Mouse (Mus musculus) liver, embryonic 16.5 days (tissue): ENCODE data around the gene Asic5. TPM values are rescaled to one million over a fixed set of nuclear protein-coding genes. Genes with fewer than 3 reads are reported as not detected.

ENCODE experiments used
- ATAC-seq: fragments of 200-750 bp; cut with Nextera tagmentation; 2 replicates; pipeline ENCODE4 v1.8.0; 2017; ENCODE audit warnings: low read depth, mild to moderate bottlenecking, moderate number of reproducible peaks, moderate library complexity
- H3K27ac ChIP-seq: fragments of 300-500 bp; sonication (generic); 2 replicates; pipeline ENCODE4 v1.5.1; 2014; ENCODE audit warnings: mild to moderate bottlenecking, low read length
- H3K27me3 ChIP-seq: fragments of 300-500 bp; sonication (generic); 2 replicates; pipeline ENCODE4 v1.6.1; 2014; ENCODE audit warnings: low read depth, low read length, mixed read lengths; ENCODE audit not compliant: control insufficient read depth, insufficient read depth
- H3K36me3 ChIP-seq: fragments of 300-500 bp; sonication (generic); 2 replicates; pipeline ENCODE4 v1.6.1; 2014; ENCODE audit warnings: mild to moderate bottlenecking; ENCODE audit not compliant: control insufficient read depth, insufficient read depth
- H3K4me1 ChIP-seq: fragments of 300-500 bp; sonication (generic); 2 replicates; pipeline ENCODE4 v1.6.1; 2014; ENCODE audit warnings: low read depth, low read length, mixed read lengths; ENCODE audit not compliant: control insufficient read depth
- H3K4me2 ChIP-seq: fragments of 300-500 bp; sonication (generic); 2 replicates; pipeline ENCODE4 v1.6.1; 2014; ENCODE audit warnings: low read depth, low read length, mixed read lengths
- H3K4me3 ChIP-seq: fragments of 300-500 bp; sonication (generic); 2 replicates; pipeline ENCODE4 v1.5.1; 2014; ENCODE audit warnings: low read depth, mild to moderate bottlenecking, low read length
- H3K9ac ChIP-seq: fragments of 300-500 bp; sonication (generic); 2 replicates; pipeline ENCODE4 v1.6.1; 2014; ENCODE audit warnings: low read depth, low read length
- H3K9me3 ChIP-seq: fragments of 300-500 bp; sonication (generic); replicated peaks from 2 replicates; pipeline ENCODE4 v1.6.1; 2016; ENCODE audit warnings: low read length; ENCODE audit not compliant: control insufficient read depth
- WGBS: fragments of 180-500 bp; shearing (Covaris S2); extraction: QIAGEN DNeasy Blood & Tissue Kit; methylation state at CpG from one replicate; pipeline ENCODE4 v1.1.7; 2014; ENCODE audit not compliant: insufficient replicate concordance; 5-methylcytosine and 5-hydroxymethylcytosine counted together
- polyA plus RNA-seq: library from polyadenylated mRNA; unstranded; fragments of >200 nt; fragmentation: Nextera tagmentation; extraction: Ambion mirVana; gene quantifications from 2 replicates; pipeline ENCODE4 v1.2.1, GENCODE M21; 2015

Asic5 gene
- polyA plus RNA-seq, 1 experiment from 2014 or later = 0.32 TPM

DNA sequence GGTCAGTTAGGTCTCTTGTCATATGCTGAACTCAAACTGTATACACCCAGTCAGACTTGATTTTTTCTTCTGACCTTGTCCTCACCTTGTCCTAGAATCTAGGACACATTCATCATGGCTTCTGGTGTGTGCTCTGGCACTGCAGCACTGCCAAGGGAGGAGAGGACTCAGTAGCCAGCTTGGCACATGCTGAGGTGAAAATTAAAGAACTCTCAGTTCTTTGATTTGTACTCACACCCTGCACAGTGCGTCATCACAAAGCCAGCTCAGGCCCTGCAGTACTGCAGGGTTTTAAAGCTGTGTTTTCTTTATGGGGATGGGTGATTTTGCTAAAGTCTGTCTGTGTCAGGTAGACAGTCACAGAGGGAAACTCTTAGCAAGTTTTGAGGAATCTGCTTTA lies 45.2 kb downstream of the Asic5 start:
- WGBS = 67% methylated on average over 1 of the region's 1 CpGs

GRCm38 (mm10) chr3:82029229-82029628 lies 47.1 kb downstream of the Asic5 start:
- no peak for ATAC-seq
- no peaks in the 10 kb centered on the region for H3K4me1 ChIP-seq
- WGBS = 2% methylated on average over 3 of the region's 3 CpGs
- no peak overlapping the region for H3K4me3 ChIP-seq
- H3K4me2 ChIP-seq = no peak overlapping the region
- no peak overlapping the region for H3K9ac ChIP-seq
- H3K27me3 ChIP-seq = no peaks in the 10 kb centered on the region
- H3K27ac ChIP-seq = no peak overlapping the region
- no peaks in the 10 kb centered on the region for H3K36me3 ChIP-seq
- no peaks in the 10 kb centered on the region for H3K9me3 ChIP-seq

More for the DNA sequence above, 45.2 kb downstream of the Asic5 start:
- Histone ChIP-seq H3K9me3 (no peaks in the 10 kb centered on the region), H3K4me1 (no peaks in the 10 kb centered on the region), H3K27ac (no peak overlapping the region), H3K36me3 (no peaks in the 10 kb centered on the region), H3K4me2 (no peak overlapping the region), H3K9ac (no peak overlapping the region), H3K27me3 (no peaks in the 10 kb centered on the region), H3K4me3 (no peak overlapping the region)
- no peak for ATAC-seq

- Histone ChIP-seq H3K9me3 (no peaks in the 10 kb centered on the region), H3K36me3 (no peaks in the 10 kb centered on the region), H3K4me3 (no peak overlapping the region), H3K4me2 (no peak overlapping the region), H3K27ac (no peak overlapping the region), H3K9ac (no peak overlapping the region), H3K4me1 (no peaks in the 10 kb centered on the region), H3K27me3 (no peaks in the 10 kb centered on the region)
- no peak for ATAC-seq
- WGBS = 35% methylated on average over 1 of the region's 1 CpGs
Observed at GRCm38 (mm10) chr3:82030008-82030748, 48.1 kb downstream of the Asic5 start.

DNA sequence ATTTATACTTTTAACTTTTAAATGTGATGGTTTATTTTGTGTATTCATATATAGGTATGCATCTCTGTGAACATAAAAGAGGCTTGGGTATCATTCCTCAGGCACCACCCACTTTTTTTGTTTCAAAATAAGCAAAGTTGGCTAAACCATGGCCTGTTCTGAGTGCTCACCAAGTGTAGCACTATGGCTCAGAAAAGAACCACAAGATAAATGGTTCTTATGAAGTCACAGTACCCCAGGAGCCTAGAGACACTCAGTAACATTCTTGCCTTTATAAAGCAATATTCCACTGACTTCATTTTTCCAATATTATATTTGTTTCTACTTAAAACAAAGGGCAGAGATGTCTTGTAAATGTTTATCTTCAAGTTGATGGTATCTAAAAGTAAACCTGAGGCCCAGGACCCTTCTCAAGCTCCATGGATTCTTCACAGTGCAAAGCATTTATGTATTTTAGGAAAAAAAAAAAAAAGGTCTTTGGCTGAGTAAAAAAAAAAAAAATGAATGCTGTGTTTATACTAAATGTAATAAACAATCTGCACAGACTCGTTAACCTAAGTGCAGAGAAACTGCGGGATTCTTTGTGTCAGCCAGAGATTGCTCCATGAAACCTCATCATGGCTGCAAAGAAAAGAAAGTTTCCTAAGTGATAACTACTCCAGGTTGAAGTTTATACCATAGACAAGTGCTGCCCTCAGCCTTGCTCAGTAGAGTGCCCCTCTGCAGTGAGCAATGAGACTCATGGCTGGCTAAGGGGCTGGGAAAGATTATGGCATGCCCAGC lies 54.4 kb downstream of the Asic5 start:
- no peak overlapping the region for H3K4me2 ChIP-seq
- no peaks in the 10 kb centered on the region for H3K9me3 ChIP-seq
- ATAC-seq = no peak
- H3K27ac ChIP-seq = no peak overlapping the region
- H3K9ac ChIP-seq = no peak overlapping the region
- no peaks in the 10 kb centered on the region for H3K36me3 ChIP-seq
- no peaks in the 10 kb centered on the region for H3K4me1 ChIP-seq
- no peak overlapping the region for H3K4me3 ChIP-seq
- no peaks in the 10 kb centered on the region for H3K27me3 ChIP-seq
- 64% methylated on average over 2 of the region's 2 CpGs for WGBS

GRCm38 (mm10) chr3:82043676-82044075 lies 61.6 kb downstream of the Asic5 start:
- 67% methylated on average over 6 of the region's 6 CpGs for WGBS

GRCm38 (mm10) chr3:82044902-82045301 lies 62.8 kb downstream of the Asic5 start:
- Histone ChIP-seq H3K4me2 (no peak overlapping the region), H3K27ac (no peak overlapping the region), H3K9ac (no peak overlapping the region), H3K27me3 (no peaks in the 10 kb centered on the region), H3K4me3 (no peak overlapping the region), H3K9me3 (no peaks in the 10 kb centered on the region), H3K36me3 (no peaks in the 10 kb centered on the region), H3K4me1 (no peaks in the 10 kb centered on the region)
- 64% methylated on average over 5 of the region's 5 CpGs for whole genome bisulfite sequencing
- no peak for ATAC-seq

More at GRCm38 (mm10) chr3:82043676-82044075, 61.6 kb downstream of the Asic5 start:
- Histone ChIP-seq H3K27me3 (no peaks in the 10 kb centered on the region), H3K36me3 (no peaks in the 10 kb centered on the region), H3K9ac (no peak overlapping the region), H3K4me1 (no peaks in the 10 kb centered on the region), H3K9me3 (no peaks in the 10 kb centered on the region), H3K4me3 (no peak overlapping the region), H3K27ac (no peak overlapping the region), H3K4me2 (no peak overlapping the region)
- ATAC-seq = no peak

- H3K27me3 ChIP-seq = no peaks in the 10 kb centered on the region
- H3K4me3 ChIP-seq = no peak overlapping the region
- WGBS = 63% methylated on average over 8 of the region's 8 CpGs
- no peak overlapping the region for H3K9ac ChIP-seq
- no peak for ATAC-seq
- H3K4me1 ChIP-seq = no peaks in the 10 kb centered on the region
- H3K27ac ChIP-seq = no peak overlapping the region
- H3K9me3 ChIP-seq = no peaks in the 10 kb centered on the region
- no peak overlapping the region for H3K4me2 ChIP-seq
- H3K36me3 ChIP-seq = no peaks in the 10 kb centered on the region
Observed at GRCm38 (mm10) chr3:82046087-82046486, 64.0 kb downstream of the Asic5 start.

- Histone ChIP-seq H3K9ac (no peak overlapping the region), H3K4me2 (no peak overlapping the region), H3K4me3 (no peak overlapping the region), H3K27ac (no peak overlapping the region), H3K27me3 (no peaks in the 10 kb centered on the region), H3K4me1 (no peaks in the 10 kb centered on the region), H3K36me3 (no peaks in the 10 kb centered on the region), H3K9me3 (no peaks in the 10 kb centered on the region)
- ATAC-seq = no peak
- 31% methylated on average over 8 of the region's 8 CpGs for WGBS
Observed at GRCm38 (mm10) chr3:82047100-82047753, 65.1 kb downstream of the Asic5 start.

GRCm38 (mm10) chr3:82048078-82048477 lies 66.0 kb downstream of the Asic5 start:
- Histone ChIP-seq H3K27ac (no peak overlapping the region), H3K9ac (no peak overlapping the region), H3K4me3 (no peak overlapping the region), H3K4me1 (no peaks in the 10 kb centered on the region), H3K36me3 (no peaks in the 10 kb centered on the region), H3K27me3 (no peaks in the 10 kb centered on the region), H3K4me2 (no peak overlapping the region), H3K9me3 (no peaks in the 10 kb centered on the region)
- 69% methylated on average over 4 of the region's 4 CpGs for WGBS
- ATAC-seq = no peak
